Mouse (Mus musculus): ENCODE measurements around the gene Tm9sf1. TPM values are rescaled to one million over a fixed set of nuclear protein-coding genes. Genes with fewer than 3 reads are reported as not detected.

Gene Tm9sf1
- total RNA-seq (2021) = 10 to 100 TPM; 43.1 to 45.0 TPM

DNA sequence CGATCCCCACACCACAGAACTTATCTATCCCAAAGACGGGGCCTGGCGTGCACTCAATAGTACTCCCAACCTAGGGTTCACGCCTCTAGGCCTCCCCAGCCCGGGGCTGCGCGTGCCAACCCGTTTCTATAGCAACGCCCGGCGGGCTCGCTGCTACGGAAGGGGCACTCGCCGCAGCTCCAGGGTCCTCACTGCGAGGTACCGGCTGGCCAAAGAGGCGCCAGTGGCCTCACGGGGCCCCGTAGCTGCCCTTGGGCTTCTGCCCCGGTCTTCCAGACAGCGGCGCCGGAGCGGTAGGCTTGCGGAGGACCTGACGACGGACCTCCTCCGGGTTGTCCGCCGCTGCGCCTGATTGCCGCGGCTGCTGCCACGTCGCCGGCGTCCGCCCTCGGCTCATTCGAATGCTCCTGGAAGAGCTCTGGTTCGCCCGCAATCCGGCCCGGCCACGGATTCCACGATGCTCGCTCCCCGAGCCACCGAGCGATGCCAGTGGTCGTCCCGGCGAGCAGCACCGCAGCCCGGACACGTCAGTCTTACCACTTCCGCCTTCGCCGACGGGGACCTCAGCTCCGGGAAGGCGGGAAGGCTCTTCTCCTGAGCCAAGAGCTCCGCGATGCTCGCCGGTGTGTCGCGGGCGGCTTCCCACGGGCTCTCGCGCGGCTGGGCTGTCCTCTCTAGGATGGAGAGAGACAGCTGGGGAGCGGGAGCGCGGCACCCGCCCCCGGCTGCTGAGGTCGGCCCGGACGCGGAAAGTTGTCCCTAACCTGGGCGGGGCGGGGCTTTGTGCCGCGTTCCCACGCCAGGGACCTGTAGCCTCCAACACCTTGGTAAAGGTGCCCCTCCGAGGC lies at the start of gene Tm9sf1:
Gene Tm9sf1 (minus strand): TSS at position 747 of the 848 bp plus-strand sequence.
- intact Hi-C loops (cut with DNase I) = no loop called here

DNA sequence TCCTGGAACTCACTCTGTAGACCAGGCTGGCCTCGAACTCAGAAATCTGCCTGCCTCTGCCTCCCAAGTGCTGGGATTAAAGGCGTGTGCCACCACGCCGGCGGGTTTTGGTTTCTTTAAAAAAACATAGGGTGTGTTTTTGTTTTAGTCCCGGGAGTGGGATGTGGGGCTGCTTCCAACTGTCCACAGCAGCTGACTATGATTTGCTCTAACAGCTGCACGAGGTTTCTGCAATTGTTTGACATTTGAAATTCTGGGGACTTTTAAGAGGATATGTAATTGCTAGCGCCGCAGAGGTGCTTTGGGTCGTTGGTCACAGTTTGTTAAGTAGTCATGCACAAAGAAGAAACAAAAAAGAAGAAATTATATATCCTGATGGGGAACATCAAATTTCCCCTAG lies 45.8 kb upstream of the Tm9sf1 start:
- DNase-seq (ENCODE audit: extremely low spot score in 1 of 2, low spot score in 2 of 2) = no peak
- intact Hi-C loops (cut with DNase I) = loop anchor here (10.0 kb wide), 1 partner anchor 225 kb away; no protein-coding TSS in a partner anchor

More for the DNA sequence above, at the start of gene Tm9sf1:
- DNase-seq (ENCODE audit: extremely low spot score in 1 of 2, low spot score in 2 of 2) = peak; percentile 66 to 85

DNA sequence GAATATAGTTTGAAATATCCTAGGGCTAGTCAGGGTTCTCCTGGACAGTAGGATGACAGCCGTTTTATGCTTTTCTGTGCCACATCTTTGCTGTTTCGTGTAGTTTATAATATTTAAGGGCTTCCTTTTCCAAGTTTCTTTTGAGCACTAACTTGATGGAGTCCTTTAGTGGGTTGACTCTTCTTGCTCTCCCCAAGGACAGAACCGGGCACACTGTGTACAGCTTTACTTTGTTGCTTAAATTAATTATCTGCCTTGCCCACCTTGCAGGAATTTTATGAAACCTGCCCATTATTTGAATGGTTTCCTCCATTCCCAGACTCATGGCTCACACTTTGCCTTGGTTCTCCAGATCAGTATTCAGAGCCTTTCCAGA lies 38.5 kb upstream of the Tm9sf1 start:
- intact Hi-C loops (cut with DNase I) = loop anchor here (10.0 kb wide), 1 partner anchor 233 kb away; no protein-coding TSS in a partner anchor
- DNase-seq (ENCODE audit: extremely low spot score in 1 of 2, low spot score in 2 of 2) = no peak

DNA sequence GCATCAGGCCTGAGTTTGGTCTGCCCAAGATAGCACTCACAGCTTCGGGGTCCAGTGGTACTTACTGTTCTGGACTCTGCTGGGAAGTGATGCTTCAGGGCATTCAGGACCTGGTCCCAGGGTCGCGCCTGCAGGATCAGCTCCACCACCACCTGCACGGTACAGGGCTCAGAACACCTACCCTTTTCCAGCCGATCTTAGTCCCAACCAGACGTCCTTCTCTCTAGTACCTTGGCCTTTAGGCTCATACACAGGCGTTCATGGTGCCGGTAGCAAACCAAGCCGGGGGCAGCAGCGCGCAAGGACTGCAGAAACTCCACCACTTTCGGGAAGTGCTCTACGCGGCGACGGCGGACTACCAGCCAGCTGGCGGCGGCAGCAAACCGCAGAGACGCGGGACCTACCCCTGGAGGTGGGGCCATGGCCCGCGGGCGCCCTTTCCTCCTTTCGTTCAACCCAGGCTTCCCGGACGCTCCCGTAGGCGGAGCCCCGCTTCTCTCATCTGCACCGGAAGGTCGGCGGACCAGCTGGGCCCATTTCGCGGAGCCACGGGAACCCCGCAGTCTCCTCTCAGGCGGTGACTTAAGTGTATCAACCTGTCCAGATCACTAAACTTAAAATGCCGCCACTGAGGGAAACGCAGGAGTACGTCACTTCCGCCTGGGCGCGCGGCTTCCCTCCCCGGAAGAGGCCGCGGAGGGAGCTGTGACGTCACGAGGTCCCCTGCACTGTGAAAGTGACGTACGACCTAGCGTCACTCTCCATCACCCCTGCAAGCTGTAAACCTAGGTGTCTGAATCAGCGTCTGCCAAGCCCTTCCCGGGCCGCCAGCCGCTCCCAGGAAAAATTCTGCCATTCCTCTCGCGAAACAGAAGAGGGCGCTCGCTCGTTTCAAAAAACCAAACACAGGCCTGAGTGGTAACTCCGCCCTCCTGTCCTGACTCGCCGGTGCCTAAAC lies 37.8 kb upstream of the Tm9sf1 start, which contains the start of gene Tinf2:
Gene Tinf2 (minus strand): TSS at position 661 of the 958 bp plus-strand sequence.
- intact Hi-C loops (cut with DNase I) = loop anchor here (10.0 kb wide), 1 partner anchor 233 kb away; no protein-coding TSS in a partner anchor
- DNase-seq (ENCODE audit: extremely low spot score in 1 of 2, low spot score in 2 of 2) = peak; percentile 96

DNA sequence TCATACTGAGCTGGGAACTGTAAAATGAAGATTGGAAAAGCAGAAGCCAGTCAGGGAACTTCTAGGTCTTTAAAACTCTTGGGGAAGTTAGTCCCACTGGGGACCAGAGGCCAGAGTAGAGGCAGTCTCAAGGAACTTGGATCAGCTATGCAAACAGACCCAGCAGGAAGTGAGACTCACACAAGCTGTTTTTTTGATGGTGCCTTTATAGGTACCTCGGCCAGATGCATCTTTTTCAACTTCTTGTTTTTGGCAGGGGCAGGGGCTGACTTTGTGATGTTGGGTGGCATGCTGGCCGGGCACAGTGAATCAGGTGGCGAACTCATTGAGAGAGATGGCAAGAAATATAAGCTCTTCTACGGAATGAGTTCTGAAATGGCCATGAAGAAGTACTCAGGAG lies 34.0 kb upstream of the Tm9sf1 start:
- intact Hi-C loops (cut with DNase I) = no loop called here
- no peak for DNase-seq (ENCODE audit: extremely low spot score in 1 of 2, low spot score in 2 of 2)

DNA sequence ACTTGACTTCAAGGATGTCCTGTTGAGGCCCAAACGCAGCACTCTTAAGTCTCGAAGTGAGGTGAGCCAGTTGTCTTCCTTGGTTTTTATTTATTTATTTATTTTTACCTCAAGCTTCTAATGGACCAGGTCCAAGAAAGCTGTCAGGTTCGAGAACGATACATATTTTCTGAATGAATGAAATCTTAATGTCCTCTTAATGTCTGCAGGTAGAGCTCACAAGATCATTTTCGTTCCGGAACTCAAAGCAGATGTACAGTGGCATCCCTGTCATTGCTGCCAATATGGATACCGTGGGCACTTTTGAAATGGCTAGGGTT lies 29.1 kb upstream of the Tm9sf1 start:
- no peak for DNase-seq (ENCODE audit: extremely low spot score in 1 of 2, low spot score in 2 of 2)
- intact Hi-C loops (cut with DNase I) = no loop called here

DNA sequence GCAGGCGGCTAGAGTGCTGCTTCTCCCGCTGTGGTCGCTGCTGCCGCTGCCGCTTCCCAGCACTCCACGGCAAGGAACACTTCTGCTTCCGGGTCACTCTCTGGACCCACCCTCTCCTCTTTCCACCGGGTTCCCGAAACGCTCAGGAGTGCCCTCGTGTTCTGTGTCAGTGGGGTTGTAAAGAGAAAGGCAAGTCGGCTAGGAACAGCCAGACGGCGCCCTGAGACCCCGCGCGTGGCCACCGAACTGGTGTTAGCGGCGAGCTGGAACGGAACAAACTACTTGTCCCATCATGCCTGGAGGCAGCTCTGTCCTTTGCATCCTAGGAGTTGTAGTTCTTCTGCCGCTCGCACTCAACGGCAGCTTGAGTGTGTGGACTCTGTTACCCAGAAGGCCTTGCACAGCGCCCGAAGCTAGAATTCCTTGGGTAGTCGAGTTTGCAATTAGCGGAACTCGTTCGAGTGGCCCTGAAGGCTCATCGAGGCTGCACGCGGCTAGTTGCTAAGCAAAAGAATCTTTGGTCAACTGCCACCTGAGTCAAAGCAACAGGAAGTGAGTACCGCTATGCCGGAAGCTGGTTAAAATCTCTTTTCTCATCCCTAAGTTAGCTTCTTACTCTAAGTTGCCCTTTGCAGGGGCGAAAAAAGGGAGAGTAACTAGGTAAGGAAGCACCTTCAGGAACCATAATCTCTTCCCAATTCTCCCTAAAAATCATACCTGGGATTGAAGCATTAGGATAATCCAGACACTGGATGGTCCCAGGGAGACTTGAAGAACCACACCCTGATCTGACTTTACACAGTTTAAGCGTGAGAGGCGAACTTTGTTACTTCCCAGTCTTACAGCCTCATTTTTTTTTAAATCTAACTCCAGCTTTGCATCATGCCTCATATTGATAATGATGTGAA lies 28.5 kb upstream of the Tm9sf1 start, which contains the start of the genes Gmpr2 and Nedd8:
Gene Gmpr2 (plus strand): TSS at position 109 of the 908 bp plus-strand sequence.
Gene Nedd8 (minus strand): TSS at position 292 of the 908 bp plus-strand sequence.
- peak; percentile 91 to 95 for DNase-seq (ENCODE audit: extremely low spot score in 1 of 2, low spot score in 2 of 2)
- intact Hi-C loops (cut with DNase I) = no loop called here

DNA sequence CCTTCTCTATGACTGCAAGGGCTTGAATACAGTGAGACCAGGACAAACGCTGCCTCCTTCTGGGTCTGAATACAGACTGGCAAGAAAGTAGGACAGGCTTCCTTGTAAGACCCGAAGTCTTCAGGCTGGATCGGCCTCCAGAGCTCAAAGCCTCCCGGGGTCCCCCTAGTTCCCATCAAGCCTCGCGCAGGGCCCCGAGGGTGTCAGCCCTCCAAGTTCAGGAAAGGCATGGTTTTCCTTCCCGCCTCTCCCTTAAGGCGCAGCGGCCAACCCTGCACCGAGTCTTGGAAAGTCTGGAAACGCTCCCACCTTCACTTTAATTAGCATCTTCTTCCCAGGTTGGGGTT lies 27.9 kb upstream of the Tm9sf1 start:
- DNase-seq (ENCODE audit: extremely low spot score in 1 of 2, low spot score in 2 of 2) = no peak
- intact Hi-C loops (cut with DNase I) = no loop called here

DNA sequence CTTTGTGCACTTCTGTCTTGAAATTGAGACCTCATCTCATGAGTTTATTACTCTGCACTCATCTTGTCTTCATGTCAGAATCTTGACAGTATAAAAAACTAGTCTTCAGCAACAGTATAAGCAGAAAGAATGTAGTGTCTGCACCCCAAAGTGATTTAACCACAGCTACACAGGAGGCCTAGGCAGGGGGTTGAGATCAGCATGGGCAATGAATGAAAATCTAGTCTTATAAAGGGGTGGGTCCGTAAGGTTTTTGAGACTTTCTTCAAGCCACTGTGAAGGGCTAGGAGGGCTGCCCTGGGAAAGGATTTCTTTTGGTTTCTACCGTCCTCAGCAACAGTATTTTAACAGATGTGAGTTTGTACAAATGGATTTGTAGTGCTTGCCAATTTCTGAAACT lies 17.0 kb upstream of the Tm9sf1 start:
- intact Hi-C loops (cut with DNase I) = no loop called here
- DNase-seq (ENCODE audit: extremely low spot score in 1 of 2, low spot score in 2 of 2) = no peak

DNA sequence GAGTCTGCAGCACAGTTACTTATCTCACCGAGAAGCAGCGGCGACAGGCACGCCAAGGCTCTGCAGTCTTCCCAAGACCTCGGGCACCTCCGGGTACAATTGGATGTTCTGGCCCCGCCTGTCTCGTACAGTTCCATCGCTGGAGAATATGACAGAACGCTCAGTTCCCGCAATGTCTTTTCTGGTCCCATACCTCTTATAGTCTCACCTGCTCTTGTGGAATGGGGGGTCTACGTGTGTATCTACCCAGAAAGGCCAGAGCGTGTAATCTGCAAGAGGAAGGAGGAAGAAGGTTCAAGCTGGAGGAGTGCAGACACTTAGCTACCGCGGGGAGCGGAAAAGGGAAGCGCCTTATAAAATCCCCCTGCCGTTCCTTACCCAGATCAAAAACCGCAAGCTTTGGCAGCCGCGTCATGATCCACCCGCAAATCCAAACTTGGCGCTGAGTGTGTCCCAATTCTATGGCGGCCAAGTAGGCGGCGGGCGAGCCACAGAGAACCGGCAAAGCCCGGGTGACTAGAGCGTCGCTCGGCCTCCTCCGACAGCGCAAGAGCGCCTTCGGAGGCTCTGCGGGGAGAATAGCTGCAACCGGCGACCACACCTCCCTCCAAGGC lies 16.5 kb upstream of the Tm9sf1 start, which contains the start of gene Mdp1:
Gene Mdp1 (minus strand): TSS at position 549 of the 614 bp plus-strand sequence.
- intact Hi-C loops (cut with DNase I) = no loop called here
- peak; percentile 75 to 88 for DNase-seq (ENCODE audit: extremely low spot score in 1 of 2, low spot score in 2 of 2)

DNA sequence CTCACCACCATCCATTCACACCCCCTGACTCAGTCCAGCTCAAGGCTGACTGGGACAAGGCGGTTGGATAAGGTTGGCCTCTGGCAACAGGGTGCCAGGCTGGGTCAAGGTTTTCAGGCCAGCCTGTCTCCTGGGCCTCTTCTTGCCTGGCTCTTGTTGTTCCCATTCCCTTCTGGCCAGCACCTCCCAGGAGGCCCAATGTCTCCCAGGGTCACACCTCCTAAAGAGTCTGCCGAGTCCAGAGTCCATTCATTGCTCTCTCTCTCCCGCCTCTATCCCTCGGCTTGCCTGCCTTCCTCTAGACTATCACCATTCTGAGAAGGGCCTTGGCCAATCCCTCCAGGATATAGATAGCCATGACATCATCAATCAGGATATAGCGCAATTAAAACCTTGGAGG lies 14.4 kb upstream of the Tm9sf1 start:
- intact Hi-C loops (cut with DNase I) = no loop called here
- no peak for DNase-seq (ENCODE audit: extremely low spot score in 1 of 2, low spot score in 2 of 2)

DNA sequence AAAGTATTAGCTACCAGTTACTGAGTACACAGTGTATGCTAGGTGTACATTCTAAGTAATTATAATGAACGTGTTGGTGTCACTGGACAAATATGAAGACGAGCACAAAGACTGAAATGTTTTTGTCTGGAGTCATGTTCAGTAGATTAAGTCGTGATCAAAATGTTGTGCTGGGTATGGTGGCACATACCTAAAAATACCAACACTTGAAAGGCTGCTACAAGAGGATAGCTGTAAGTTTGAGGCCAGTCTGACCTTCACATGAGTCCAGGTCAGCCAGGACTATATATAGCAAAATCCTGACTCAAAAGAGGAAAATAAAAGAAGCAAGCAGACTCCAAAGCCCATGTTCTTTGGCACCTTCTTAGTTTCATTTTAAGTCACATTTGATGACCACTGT lies 13.3 kb upstream of the Tm9sf1 start:
- no peak for DNase-seq (ENCODE audit: extremely low spot score in 1 of 2, low spot score in 2 of 2)
- intact Hi-C loops (cut with DNase I) = no loop called here

DNA sequence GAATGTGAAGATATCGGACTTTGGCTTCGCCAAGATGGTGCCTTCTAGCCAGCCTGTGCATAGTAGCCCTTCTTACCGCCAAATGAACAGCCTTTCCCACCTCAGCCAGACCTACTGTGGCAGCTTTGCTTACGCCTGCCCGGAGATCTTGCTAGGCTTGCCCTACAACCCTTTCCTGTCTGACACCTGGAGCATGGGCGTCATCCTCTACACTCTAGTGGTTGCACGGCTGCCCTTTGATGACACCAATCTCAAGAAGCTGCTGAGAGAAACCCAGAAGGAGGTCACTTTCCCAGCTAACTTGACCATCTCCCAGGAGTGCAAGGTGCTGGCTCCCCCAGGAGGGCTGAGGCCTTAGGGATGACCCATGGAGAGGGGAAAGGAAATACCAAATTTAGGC lies 7.9 kb upstream of the Tm9sf1 start:
- intact Hi-C loops (cut with DNase I) = no loop called here
- no peak for DNase-seq (ENCODE audit: extremely low spot score in 1 of 2, low spot score in 2 of 2)

DNA sequence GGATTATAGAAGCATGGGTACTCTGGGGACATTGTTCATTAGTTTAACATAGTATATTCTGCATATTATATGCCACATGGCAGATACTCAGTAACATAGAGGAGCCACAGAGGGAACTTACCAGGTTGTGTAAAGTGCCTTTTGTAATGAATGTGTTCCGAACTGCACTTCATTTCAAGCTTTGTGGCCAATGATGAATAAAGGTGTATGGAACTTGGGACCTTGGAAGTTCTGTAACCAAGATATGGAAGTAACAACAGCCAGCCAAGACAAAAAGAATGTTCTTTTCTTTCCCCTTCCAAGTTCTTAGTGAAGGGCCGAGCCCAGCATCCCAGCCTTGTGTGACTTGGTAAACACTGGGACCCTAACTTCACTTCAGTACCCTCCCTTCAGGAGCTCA lies 6.3 kb upstream of the Tm9sf1 start, which contains the start of gene Tssk4:
Gene Tssk4 (plus strand): TSS at position 301 of the 400 bp plus-strand sequence.
- no peak for DNase-seq (ENCODE audit: extremely low spot score in 1 of 2, low spot score in 2 of 2)

DNA sequence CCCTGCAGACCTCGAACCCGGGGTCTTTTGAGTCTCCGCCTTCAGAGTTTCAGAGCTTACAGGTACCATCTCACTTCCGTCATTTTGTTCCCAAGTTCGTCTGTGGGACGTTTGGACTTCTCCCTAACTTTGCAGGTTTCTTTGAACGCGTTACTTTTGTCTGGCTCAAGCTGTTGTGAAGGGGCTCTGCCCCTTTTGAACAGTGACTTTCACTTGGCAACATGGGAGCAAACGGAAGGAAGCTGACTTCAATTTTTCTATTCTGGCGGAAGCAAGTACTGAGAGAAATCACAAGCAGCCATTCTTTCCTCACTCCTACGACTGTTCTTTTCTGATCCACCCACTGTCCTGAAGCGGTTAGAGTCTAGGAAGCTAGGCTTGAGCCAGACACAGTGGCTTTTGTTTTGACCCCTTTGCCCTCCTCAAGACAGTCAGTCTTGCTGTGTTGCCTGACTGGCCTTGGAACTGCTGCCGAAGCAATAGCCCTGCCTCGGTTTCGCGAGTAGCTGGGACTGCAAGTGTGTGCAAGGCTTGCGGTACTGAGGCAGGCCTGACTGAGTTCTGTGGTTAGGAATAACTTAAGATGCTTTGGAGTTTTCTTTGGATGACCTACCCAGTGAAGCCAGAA lies 769 bp upstream of the Tm9sf1 start:
- no peak for DNase-seq (ENCODE audit: extremely low spot score in 1 of 2, low spot score in 2 of 2)
- intact Hi-C loops (cut with DNase I) = no loop called here

More for the DNA sequence above, 6.3 kb upstream of the Tm9sf1 start, which contains the start of gene Tssk4:
- intact Hi-C loops (cut with DNase I) = no loop called here

DNA sequence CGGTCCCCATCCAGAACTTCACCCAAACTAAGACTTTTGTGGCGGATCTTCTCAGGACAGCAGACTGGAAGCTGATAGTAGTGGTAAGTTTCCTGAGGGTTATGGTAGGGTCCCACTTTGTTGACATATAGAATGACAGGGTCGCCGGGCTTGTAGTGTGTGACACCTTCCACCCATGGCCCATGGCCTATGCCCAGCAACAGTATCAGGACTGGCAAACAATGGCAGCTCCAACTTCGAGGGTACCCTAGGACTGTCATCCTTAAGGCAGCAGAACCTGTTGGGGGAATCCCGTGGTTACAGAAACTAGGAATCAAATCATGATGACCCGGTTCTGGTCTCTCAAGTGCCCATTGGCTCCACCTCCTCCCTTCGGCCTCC lies 937 bp downstream of the Tm9sf1 start:
- DNase-seq (ENCODE audit: extremely low spot score in 1 of 2, low spot score in 2 of 2) = no peak
- intact Hi-C loops (cut with DNase I) = no loop called here

DNA sequence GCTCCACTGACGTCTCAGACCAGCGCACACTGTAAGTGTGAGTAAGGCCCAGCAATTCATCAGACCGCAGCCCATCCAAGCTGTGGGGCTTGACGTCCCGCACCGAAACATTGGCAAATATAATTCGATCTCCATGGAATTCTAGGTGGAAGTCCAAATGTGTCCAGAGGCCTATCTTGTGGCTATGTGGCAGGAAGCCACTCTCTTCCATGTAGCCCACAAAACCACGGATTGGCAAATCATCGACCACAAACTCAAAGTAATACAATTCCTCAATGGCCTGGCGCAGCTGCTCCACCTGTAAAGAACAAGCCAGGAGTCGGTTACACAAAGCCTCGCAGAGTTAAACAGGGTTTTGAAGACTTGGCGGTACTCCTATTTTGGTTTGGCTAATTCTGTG lies 2.3 kb downstream of the Tm9sf1 start:
- no peak for DNase-seq (ENCODE audit: extremely low spot score in 1 of 2, low spot score in 2 of 2)

DNA sequence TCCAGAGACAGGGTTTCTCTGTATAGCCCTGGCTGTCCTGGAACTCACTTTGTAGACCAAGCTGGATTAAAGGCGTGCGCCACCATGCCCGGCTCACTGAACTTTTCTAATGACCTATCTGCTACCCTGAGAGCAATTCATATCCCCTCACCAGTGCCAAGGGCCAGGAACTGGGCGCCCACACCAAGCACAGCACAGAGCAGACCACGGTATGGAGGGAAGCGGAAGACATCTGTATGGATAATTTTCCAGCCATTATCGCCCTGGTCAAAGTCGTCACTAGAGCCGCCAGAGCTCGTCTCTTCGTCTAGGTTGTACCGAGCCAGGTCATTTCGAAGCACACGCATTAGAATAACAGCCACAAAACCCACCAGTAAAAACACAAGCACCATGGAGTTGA lies 2.8 kb downstream of the Tm9sf1 start:
- no peak for DNase-seq (ENCODE audit: extremely low spot score in 1 of 2, low spot score in 2 of 2)
- intact Hi-C loops (cut with DNase I) = no loop called here

More for the DNA sequence above, 2.3 kb downstream of the Tm9sf1 start:
- intact Hi-C loops (cut with DNase I) = no loop called here

Data from left cerebral cortex, postnatal 10 days (tissue).